Mouse (Mus musculus): ENCODE results near the gene Fosl1. TPM values are rescaled to one million over a fixed set of nuclear protein-coding genes. Genes with fewer than 3 reads are reported as not detected.

Gene Fosl1
- total RNA-seq, 2 experiments from 2014 or later, result not detected

DNA sequence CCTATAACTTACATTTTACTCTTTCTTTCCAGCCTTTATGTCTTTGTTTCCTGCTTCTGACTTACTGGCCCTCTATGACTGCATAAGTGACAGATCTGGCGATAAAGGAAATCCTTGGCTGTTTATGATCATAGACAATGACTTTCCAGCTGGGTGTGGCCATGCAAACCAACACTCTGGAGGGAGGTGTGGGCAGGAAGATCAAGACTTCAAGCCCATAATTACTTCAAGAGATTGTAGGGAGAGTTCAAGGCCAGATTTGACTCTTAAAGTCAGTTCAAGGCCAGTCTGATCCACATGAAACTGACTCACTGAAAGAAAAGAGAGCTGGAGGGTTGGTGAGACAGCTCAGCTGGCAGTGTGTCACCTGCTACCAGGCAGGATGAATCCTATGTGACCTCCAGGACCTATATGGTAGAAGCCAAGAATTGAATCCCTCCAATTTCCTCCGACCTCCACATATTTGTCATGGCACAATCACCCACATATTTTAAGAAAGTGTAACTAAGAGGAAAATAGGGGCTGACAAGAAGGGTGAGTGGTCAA lies 53.1 kb downstream of the Fosl1 start:
- DNase-seq (ENCODE audit: low spot score in 2 of 2), result no peak

DNA sequence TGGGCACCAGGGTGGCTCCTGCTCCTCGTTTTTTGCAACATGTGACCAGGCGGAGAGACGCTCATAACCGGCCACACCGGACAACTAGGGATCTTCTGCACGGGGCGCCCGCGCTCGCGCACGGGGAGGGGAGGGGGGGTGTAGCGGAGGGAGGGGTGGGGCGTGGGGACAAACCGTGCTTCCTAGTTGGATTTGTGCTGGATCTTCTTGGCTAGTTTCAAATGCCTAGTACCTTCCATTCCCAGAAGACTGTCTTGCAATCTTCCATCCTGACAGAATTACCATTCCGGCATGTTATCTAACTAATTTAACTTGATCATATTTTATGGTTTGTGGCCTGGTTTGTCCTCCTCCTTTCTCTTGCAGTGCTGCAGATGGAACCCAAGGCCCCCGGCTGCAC lies 56.3 kb downstream of the Fosl1 start, which contains the start of gene 1700020D05Rik:
Gene 1700020D05Rik, minus strand, starts transcription at position 101 of the 400 bp plus-strand sequence.
- no peak for DNase-seq (ENCODE audit: low spot score in 2 of 2)

Other genes starting within 250 kb of the Fosl1 start
- gene Pacs1, start 174.4 kb upstream of the Fosl1 start, total RNA-seq (2021), result 10 to 100 TPM; 59.6 to 63.9 TPM
- gene Sf3b2, start 152.1 kb upstream of the Fosl1 start, total RNA-seq (2021), result 100 to 1,000 TPM; 195 to 199 TPM
- gene Gal3st3, start 149.2 kb upstream of the Fosl1 start, total RNA-seq (2021), result 100 to 1,000 TPM; 129 to 132 TPM
- not detected for gene Catsper1, start 111.8 kb upstream of the Fosl1 start, total RNA-seq (2021)
- 1 to 10 TPM; 5.4 to 5.9 TPM for gene Cst6, start 98.0 kb upstream of the Fosl1 start, total RNA-seq (2021)
- gene Eif1ad, start 80.8 kb upstream of the Fosl1 start, total RNA-seq (2021), result 10 to 100 TPM; 21.8 to 25.0 TPM
- gene Banf1, start 80.4 kb upstream of the Fosl1 start, total RNA-seq (2021), result 10 to 100 TPM; 83.0 to 97.1 TPM
- gene Sart1, start 58.8 kb upstream of the Fosl1 start, total RNA-seq (2021), result 10 to 100 TPM; 81.1 to 91.5 TPM
- under 1 TPM in 1 of 2 experiments, not detected in 1; 0.67 TPM for gene Tsga10ip, start 45.0 kb upstream of the Fosl1 start, total RNA-seq (2021)
- 100 to 1,000 TPM; 269 to 270 TPM for gene Drap1, start 22.6 kb upstream of the Fosl1 start, total RNA-seq (2021)
- gene AI837181, start 22.4 kb upstream of the Fosl1 start, total RNA-seq (2021), result 10 to 100 TPM; 63.0 to 63.6 TPM
- 10 to 100 TPM; 29.9 to 31.8 TPM for gene Ccdc85b, start 10.3 kb downstream of the Fosl1 start, total RNA-seq (2021)
- gene Fibp, start 13.1 kb downstream of the Fosl1 start, total RNA-seq (2021), result 100 to 1,000 TPM in 1 of 2 experiments, 10 to 100 TPM in 1; 96.3 to 101 TPM
- gene Ctsw, start 21.0 kb downstream of the Fosl1 start, total RNA-seq (2021), result 1 to 10 TPM in 1 of 2 experiments, under 1 TPM in 1; 0.41 to 1.2 TPM
- 10 to 100 TPM; 16.8 to 20.9 TPM for gene Efemp2, start 26.4 kb downstream of the Fosl1 start, total RNA-seq (2021)
- 10 to 100 TPM; 34.3 to 35.6 TPM for gene Mus81, start 40.9 kb downstream of the Fosl1 start, total RNA-seq (2021)
- gene Cfl1, start 42.9 kb downstream of the Fosl1 start, total RNA-seq (2021), result 1,000 to 10,000 TPM; 1,666 to 1,748 TPM
- 1 to 10 TPM; 6.3 to 8.1 TPM for gene 1700020D05Rik, start 56.2 kb downstream of the Fosl1 start, total RNA-seq (2021)
- 10 to 100 TPM; 70.5 to 74.2 TPM for gene Snx32, start 63.0 kb downstream of the Fosl1 start, total RNA-seq (2021)
- not detected for gene Ovol1, start 113.1 kb downstream of the Fosl1 start, total RNA-seq (2021)
- 1 to 10 TPM; 7.1 to 8.8 TPM for gene Ap5b1, start 120.5 kb downstream of the Fosl1 start, total RNA-seq (2021)
- gene Rnaseh2c, start 154.3 kb downstream of the Fosl1 start, total RNA-seq (2021), result 10 to 100 TPM; 84.4 to 90.5 TPM
- gene Kat5, start 162.7 kb downstream of the Fosl1 start, total RNA-seq (2021), result 10 to 100 TPM; 83.3 to 83.5 TPM
- 10 to 100 TPM; 21.0 to 26.7 TPM for gene Rela, start 189.9 kb downstream of the Fosl1 start, total RNA-seq (2021)
- gene Sipa1, start 216.2 kb downstream of the Fosl1 start, total RNA-seq (2021), result 10 to 100 TPM; 22.8 to 26.1 TPM
- gene Map3k11, start 241.2 kb downstream of the Fosl1 start, total RNA-seq (2021), result 10 to 100 TPM; 16.1 to 17.0 TPM
- 10 to 100 TPM; 66.3 to 72.2 TPM for gene Pcnx3, start 241.4 kb downstream of the Fosl1 start, total RNA-seq (2021)

All from layer of hippocampus, postnatal 14 days (tissue).